Mouse (Mus musculus) olfactory bulb, adult 2 months (tissue): ENCODE measurements at regions not wholly inside any gene's neighbourhood (a gene's known extent, or its start where the extent isn't known, plus 50 kb on each side); places are given as distances from the start of the nearest gene placed in this dataset.

ENCODE experiments used
- H3K27ac ChIP-seq: fragments of 200-500 bp; 2 replicates; pipeline ENCODE4 v1.5.1; 2012; ENCODE audit warnings: low read depth, low read length; ENCODE audit not compliant: insufficient read depth
- H3K4me1 ChIP-seq: fragments of 200-500 bp; 2 replicates; pipeline ENCODE4 v1.6.1; 2012; ENCODE audit warnings: low read length; ENCODE audit not compliant: control insufficient read depth, insufficient read depth
- H3K4me3 ChIP-seq: fragments of 200-500 bp; 2 replicates; pipeline ENCODE4 v1.5.1; 2012; ENCODE audit warnings: mild to moderate bottlenecking, low read depth, low read length, moderate library complexity; ENCODE audit not compliant: insufficient read depth
- CTCF ChIP-seq: fragments of 200-500 bp; IDR thresholded peaks from 2 replicates; pipeline ENCODE4 v1.5.1; 2012; ENCODE audit warnings: low read depth, mild to moderate bottlenecking, low read length, moderate library complexity; ENCODE audit not compliant: insufficient read depth
- POLR2A ChIP-seq: fragments of 200-500 bp; IDR thresholded peaks from 2 replicates; pipeline ENCODE4 v1.6.1; 2012; ENCODE audit warnings: mild to moderate bottlenecking, low read depth, low read length, moderate library complexity; ENCODE audit not compliant: insufficient read depth
- WGBS: fragments of 180-500 bp; shearing (Covaris S2); methylation state at CpG from one replicate; pipeline ENCODE4 v1.1.7; 2018; 5-methylcytosine and 5-hydroxymethylcytosine counted together

GRCm38 (mm10) chr13:31339386-31339785 lies 216.5 kb upstream of the Foxq1 start:
- WGBS = 94% methylated on average over 7 of the region's 7 CpGs
- no peaks in the 10 kb centered on the region for H3K4me1 ChIP-seq
- no peak overlapping the region for H3K4me3 ChIP-seq
- H3K27ac ChIP-seq = no peak overlapping the region
- TF ChIP-seq CTCF (no peak), POLR2A (no peak)

GRCm38 (mm10) chr13:31339901-31340300 lies 216.0 kb upstream of the Foxq1 start:
- Histone ChIP-seq H3K4me3 (no peak overlapping the region), H3K4me1 (no peaks in the 10 kb centered on the region), H3K27ac (no peak overlapping the region)
- TF ChIP-seq POLR2A (no peak), CTCF (no peak)
- 92% methylated on average over 2 of the region's 2 CpGs for WGBS

- WGBS = 78% methylated on average over 7 of the region's 7 CpGs
- TF ChIP-seq CTCF (no peak), POLR2A (no peak)
- H3K27ac ChIP-seq = no peak overlapping the region
- no peaks in the 10 kb centered on the region for H3K4me1 ChIP-seq
- no peak overlapping the region for H3K4me3 ChIP-seq
Observed at GRCm38 (mm10) chr13:31340363-31340948, 215.5 kb upstream of the Foxq1 start.

GRCm38 (mm10) chr13:31341282-31342100 lies 214.4 kb upstream of the Foxq1 start:
- TF ChIP-seq CTCF (no peak), POLR2A (no peak)
- no peak overlapping the region for H3K4me3 ChIP-seq
- no peaks in the 10 kb centered on the region for H3K4me1 ChIP-seq
- 51% methylated on average over 15 of the region's 15 CpGs for WGBS
- no peak overlapping the region for H3K27ac ChIP-seq

- H3K27ac ChIP-seq = no peak overlapping the region
- H3K4me3 ChIP-seq = no peak overlapping the region
- 47% methylated on average over 1 of the region's 1 CpGs for WGBS
- no peaks in the 10 kb centered on the region for H3K4me1 ChIP-seq
- TF ChIP-seq CTCF (no peak), POLR2A (no peak)
Observed at GRCm38 (mm10) chr13:31346205-31346604, 209.7 kb upstream of the Foxq1 start.

GRCm38 (mm10) chr13:31347000-31347399 lies 208.9 kb upstream of the Foxq1 start:
- Histone ChIP-seq H3K4me3 (no peak overlapping the region), H3K27ac (no peak overlapping the region), H3K4me1 (no peaks in the 10 kb centered on the region)
- WGBS = 91% methylated on average over 2 of the region's 2 CpGs
- TF ChIP-seq CTCF (no peak), POLR2A (no peak)

GRCm38 (mm10) chr13:31349671-31350070 lies 206.3 kb upstream of the Foxq1 start:
- H3K4me1 ChIP-seq = no peaks in the 10 kb centered on the region
- TF ChIP-seq POLR2A (no peak), CTCF (no peak)
- 83% methylated on average over 2 of the region's 2 CpGs for WGBS

GRCm38 (mm10) chr13:31351481-31351880 lies 204.5 kb upstream of the Foxq1 start:
- no peak overlapping the region for H3K4me3 ChIP-seq
- H3K27ac ChIP-seq = no peak overlapping the region
- TF ChIP-seq POLR2A (no peak), CTCF (no peak)
- H3K4me1 ChIP-seq = no peaks in the 10 kb centered on the region

More at GRCm38 (mm10) chr13:31349671-31350070, 206.3 kb upstream of the Foxq1 start:
- Histone ChIP-seq H3K4me3 (no peak overlapping the region), H3K27ac (no peak overlapping the region)

- TF ChIP-seq CTCF (no peak), POLR2A (no peak)
- 84% methylated on average over 5 of the region's 5 CpGs for WGBS
- Histone ChIP-seq H3K4me3 (no peak overlapping the region), H3K27ac (no peak overlapping the region), H3K4me1 (no peaks in the 10 kb centered on the region)
Observed at GRCm38 (mm10) chr13:31352825-31353224, 203.1 kb upstream of the Foxq1 start.
